Mouse (Mus musculus): ENCODE measurements around the gene Map2.

DNA sequence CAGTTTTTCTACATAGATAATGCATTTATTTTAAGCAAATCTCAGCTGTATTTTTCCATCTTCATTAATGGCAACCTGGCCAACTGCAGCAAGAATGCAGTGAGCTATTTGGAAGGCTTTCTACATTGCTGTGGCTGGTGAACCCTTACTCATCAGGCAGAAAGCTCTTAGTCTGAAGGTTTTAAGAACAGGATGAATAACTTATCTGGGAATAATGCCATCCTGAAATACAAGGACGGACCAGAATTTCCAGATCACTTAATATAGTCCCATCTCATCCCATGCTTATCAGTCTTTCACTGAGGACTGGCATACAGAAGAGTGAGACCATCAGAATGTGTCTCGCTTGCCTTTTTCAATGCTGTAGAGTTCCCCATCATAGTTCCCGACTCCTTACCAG, 24.3 kb upstream of the Map2 start:
- TF ChIP-seq CTCF (conservative IDR thresholded peaks at IDR 0.05; ENCODE audit: low read length): no peak
- no peak for TF ChIP-seq POU5F1 (IDR thresholded peaks at IDR 0.05; ENCODE audit: borderline replicate concordance, low read length)

Data from E14TG2a.4 (cell line).